Mouse (Mus musculus): ENCODE data around the gene Slit2. TPM values are rescaled to one million over a fixed set of nuclear protein-coding genes. Genes with fewer than 3 reads are reported as not detected.

The Slit2 gene
- polyA plus RNA-seq, 1 experiment from 2014 or later: 27.0 TPM

DNA sequence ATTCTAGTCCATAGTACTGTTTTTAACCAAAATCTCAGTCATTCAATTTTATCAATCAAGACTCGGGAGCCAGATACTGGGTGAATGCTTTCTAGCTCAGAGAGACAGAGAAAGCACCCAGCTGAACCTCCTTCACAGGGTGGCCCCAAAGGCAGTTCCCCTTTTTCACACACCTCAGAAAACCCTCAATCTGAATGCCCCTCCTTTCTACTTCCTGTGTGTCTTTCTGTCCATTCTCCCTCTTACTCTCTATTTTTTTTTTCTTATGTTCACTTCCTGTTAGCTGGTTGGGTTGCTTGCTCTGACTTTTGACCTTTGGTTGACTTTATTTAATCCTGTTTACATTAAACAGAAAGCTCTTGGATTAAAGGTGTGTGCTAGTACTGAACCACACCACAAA, 366.4 kb downstream of the Slit2 start:
- Histone ChIP-seq H3K4me3 (no peak overlapping the region), H3K9me3 (no peaks in the 10 kb centered on the region), H3K36me3 (replicated peaks) (no peaks in the 10 kb centered on the region), H3K27ac (replicated peaks) (no peak overlapping the region), H3K27me3 (replicated peaks; ENCODE audit: low read depth, poor library complexity, severe bottlenecking) (peaks cover 5% of the 10 kb centered on the region; the same call in 1 of the 2 replicates), H3K4me1 (no peaks in the 10 kb centered on the region)
- DNase-seq (ENCODE audit: low spot score): no peak
- 88% methylated on average over 1 of the region's 1 CpGs for WGBS

Small RNA genes lying within 50 kb of the gene (microRNA-seq; reads per million reads assigned to microRNA genes)
- gene Mir218-1: 9.8 reads per million, percentile 21 among the genes with 10 or more reads in this experiment
